ENCODE assay signal across 8 mouse cellular contexts in genomic region chr8:73352301-73353107, GRCm38 (mm10). TPM values are rescaled to one million over a fixed set of nuclear protein-coding genes. Genes with fewer than 3 reads are reported as not detected.
A peak's percentile ranks its signal among the peaks of the same experiment; 100 is the strongest.
DNase-seq lines count a peak whose midpoint lies in the region; ATAC-seq lines count a peak whose summit lies in the region.

No protein-coding gene starts in this region.

- H3K79me2 ChIP-seq in macrophage (ENCODE audit: inconsistent target) = peaks cover 9% of the 10 kb centered on the region; the same call in 1 of the 2 replicates

- no peaks in the 10 kb centered on the region for H3K36me3 ChIP-seq in forebrain, embryonic 16.5 days (ENCODE audit: control insufficient read depth, insufficient read depth)
- no peaks in the 10 kb centered on the region for H3K36me3 ChIP-seq in macrophage (ENCODE audit: inconsistent target)

- H3K9ac ChIP-seq in forebrain, embryonic 16.5 days (replicated peaks; ENCODE audit: low read depth, low read length) = peak overlapping the region; percentile 95

- ATAC-seq in forebrain, embryonic 16.5 days = peak; percentile 20
- ATAC-seq in hematopoietic stem cell, adult 5-6 weeks (replicated peaks in 1 of 2; ENCODE audit: insufficient read depth in 1 of 2, low FRiP score in 2 of 2, low TSS enrichment in 1 of 2, low read depth in 1 of 2, poor library complexity in 2 of 2, severe bottlenecking in 2 of 2) = peak; percentile 2 to 15; a peak in 2 of 4 replicates

- under 1% methylated on average over 49 of the region's 56 CpGs for WGBS in forebrain, embryonic 16.5 days
- 4% methylated on average over 53 of the region's 56 CpGs for WGBS in macrophage (ENCODE audit: missing documents)

- H3K4me1 ChIP-seq in forebrain, embryonic 16.5 days (replicated peaks; ENCODE audit: control insufficient read depth, insufficient read depth, low read length) = peaks cover 24% of the 10 kb centered on the region

- H3K27ac ChIP-seq in forebrain, embryonic 16.5 days (ENCODE audit: low read length) = peak overlapping the region; percentile 95
- H3K27ac ChIP-seq in macrophage = no peak overlapping the region

- DNase-seq in NIH3T3 (ENCODE audit: low read depth) = peak; percentile 60
- DNase-seq in cerebellum, adult 11 months = peak; percentile 51
- peak; percentile 39 to 40 for DNase-seq in left cerebral cortex, adult 8-10 months (ENCODE audit: low spot score in 2 of 2)
- peak; percentile 39 for DNase-seq in right cerebral cortex, postnatal 14 days
- no peak for DNase-seq in natural killer cell, adult 2 months (ENCODE audit: low spot score in 2 of 2)

- H3K4me2 ChIP-seq in forebrain, embryonic 16.5 days (ENCODE audit: low read length) = peak overlapping the region; percentile 58

- H3K4me3 ChIP-seq in forebrain, embryonic 16.5 days (replicated peaks; ENCODE audit: low read length) = peak overlapping the region; percentile 96
- peak overlapping the region; percentile 30 for H3K4me3 ChIP-seq in macrophage (ENCODE audit: inconsistent target)

- no peaks in the 10 kb centered on the region for H3K27me3 ChIP-seq in forebrain, embryonic 16.5 days (replicated peaks; ENCODE audit: control insufficient read depth, insufficient read depth, low read length)

- no peaks in the 10 kb centered on the region for H3K9me3 ChIP-seq in forebrain, embryonic 16.5 days (ENCODE audit: control insufficient read depth, low read length)

RNA-seq across cellular contexts. Expression of gene Large1, which starts 0.8 kb away (rescaled TPM):
- 17.0 and 18.2 TPM in 2 replicates for polyA plus RNA-seq in forebrain, embryonic 16.5 days (2015; fragmentation: Nextera tagmentation; extraction: Ambion mirVana)
- total RNA-seq in hematopoietic stem cell, adult 5-6 weeks (2017) = 5.2 and 5.5 TPM in 2 replicates
- 100 to 1,000 TPM; 119 to 146 (median 132) TPM for total RNA-seq in left cerebral cortex, adult 8-10 months (2022)
- 10 to 100 TPM; 27.6 to 95.2 (median 55.0) TPM for total RNA-seq in macrophage (2018; cell fraction: chromatin; rRNA removed)
- total RNA-seq in macrophage (2018; cell fraction: cytosol; rRNA removed) = 10 to 100 TPM in 15 of 26 experiments, 1 to 10 TPM in 11; 6.1 to 21.3 (median 11.4) TPM
- 10 to 100 TPM; 17.8 to 79.4 (median 34.3) TPM for total RNA-seq in macrophage (2018; cell fraction: nucleus; rRNA removed)
- polyA plus RNA-seq in macrophage (2018) = 8.1 to 13.1 TPM (median 13.0 TPM) in 3 replicates

Comparison
In these comparisons a context has a peak if more than half of its experiments do, and no peak if none do; other contexts are left out.
1. DNase-seq: peak in NIH3T3 (single experiment), cerebellum, adult 11 months (single experiment), left cerebral cortex, adult 8-10 months (2 of 2) and right cerebral cortex, postnatal 14 days (single experiment); none in natural killer cell, adult 2 months (0 of 2).
2. RNA of gene Large1, which starts 0.8 kb away (total RNA-seq): 119 to 146 TPM in left cerebral cortex, adult 8-10 months; 5.2 to 5.5 TPM in hematopoietic stem cell, adult 5-6 weeks; every median in the first group is over 10 times any median in the second.